In genomic region chr2:29551816-29552585, GRCm38 (mm10) we compare ENCODE assay signal across 18 mouse cellular contexts.
"Had no signal": no experiment of that assay in that cellular context is flagged by ENCODE, and none has a peak within 500 bp of the region (broad histone marks: within the 10 kb centered on the region; RNA-seq: fewer than 3 reads in every experiment).

No protein-coding gene starts in this region.

- ATAC-seq: intestine, embryonic 16.5 days; liver, embryonic 12.5 days; midbrain, embryonic 13.5 days; midbrain, embryonic 16.5 days had no signal

- H3K4me3 ChIP-seq: layer of hippocampus, adult 2 months; limb, embryonic 10.5 days; limb, embryonic 13.5 days; liver, embryonic 12.5 days; liver, embryonic 15.5 days; lung, embryonic 15.5 days; megakaryocyte, embryonic 14.5 days; midbrain, embryonic 10.5 days; midbrain, embryonic 13.5 days; myocyte had no signal

- H3K36me3 ChIP-seq: limb, embryonic 10.5 days; limb, embryonic 13.5 days; liver, embryonic 12.5 days; liver, embryonic 15.5 days; lung, embryonic 15.5 days; midbrain, embryonic 10.5 days; midbrain, embryonic 13.5 days had no signal

- H3K4me2 ChIP-seq: limb, embryonic 13.5 days; liver, embryonic 12.5 days; liver, embryonic 15.5 days; lung, embryonic 15.5 days; midbrain, embryonic 13.5 days had no signal

- H3K4me1 ChIP-seq: liver, embryonic 15.5 days; lung, embryonic 15.5 days; megakaryocyte, embryonic 14.5 days had no signal

- H3K9me3 ChIP-seq: limb, embryonic 10.5 days; limb, embryonic 13.5 days; liver, embryonic 12.5 days; liver, embryonic 15.5 days; lung, embryonic 15.5 days; megakaryocyte, embryonic 14.5 days; midbrain, embryonic 10.5 days; midbrain, embryonic 13.5 days had no signal

- H3K27ac ChIP-seq: layer of hippocampus, adult 2 months; limb, embryonic 10.5 days; limb, embryonic 13.5 days; liver, embryonic 12.5 days; liver, embryonic 15.5 days; lung, embryonic 15.5 days; midbrain, embryonic 10.5 days; midbrain, embryonic 13.5 days had no signal

- DNase-seq: layer of hippocampus, adult 9-11 months; liver; lung, adult 18-20 months; lung, postnatal 10 days; lung, postnatal 36 days; thymus, postnatal 25 days had no signal

- H3K9ac ChIP-seq: limb, embryonic 13.5 days; liver, embryonic 12.5 days; liver, embryonic 15.5 days; lung, embryonic 15.5 days; midbrain, embryonic 13.5 days had no signal

- H3K27me3 ChIP-seq: limb, embryonic 13.5 days; liver, embryonic 15.5 days; lung, embryonic 15.5 days; midbrain, embryonic 13.5 days had no signal
